Mouse (Mus musculus): ENCODE data around the gene Mark1. TPM values are rescaled to one million over a fixed set of nuclear protein-coding genes. Genes with fewer than 3 reads are reported as not detected.

The Mark1 gene
- polyA plus RNA-seq, 1 experiment = 2.2 TPM

GRCm38 (mm10) chr1:184935980-184936379 is 63.4 kb downstream of the Mark1 start:
- H3K36me3 ChIP-seq (ENCODE audit: control insufficient read depth, insufficient read depth, low read length) = no peaks in the 10 kb centered on the region
- no peak overlapping the region for H3K4me3 ChIP-seq (ENCODE audit: insufficient read depth, low read depth, low read length)
- 77% methylated on average over 5 of the region's 5 CpGs for WGBS
- TF ChIP-seq POLR2A (IDR thresholded peaks at IDR 0.05; ENCODE audit: low read depth, low read length) (no peak), CTCF (conservative IDR thresholded peaks at IDR 0.05; ENCODE audit: insufficient read depth, insufficient read length, low read depth, low read length) (no peak)
- no peak for DNase-seq
- no peak overlapping the region for H3K27ac ChIP-seq (ENCODE audit: insufficient read depth, low read depth, low read length)
- no peaks in the 10 kb centered on the region for H3K4me1 ChIP-seq (ENCODE audit: control insufficient read depth, insufficient read depth, low read length)
- H3K27me3 ChIP-seq (replicated peaks; ENCODE audit: control insufficient read depth, insufficient read depth, low read length) = no peaks in the 10 kb centered on the region

- no peak for DNase-seq
- Histone ChIP-seq H3K27me3 (replicated peaks; ENCODE audit: control insufficient read depth, insufficient read depth, low read length) (no peaks in the 10 kb centered on the region), H3K27ac (ENCODE audit: insufficient read depth, low read depth, low read length) (no peak overlapping the region), H3K4me1 (ENCODE audit: control insufficient read depth, insufficient read depth, low read length) (no peaks in the 10 kb centered on the region), H3K4me3 (ENCODE audit: insufficient read depth, low read depth, low read length) (no peak overlapping the region), H3K36me3 (ENCODE audit: control insufficient read depth, insufficient read depth, low read length) (no peaks in the 10 kb centered on the region)
- TF ChIP-seq CTCF (conservative IDR thresholded peaks at IDR 0.05; ENCODE audit: insufficient read depth, insufficient read length, low read depth, low read length) = no peak
- no peak for TF ChIP-seq POLR2A (IDR thresholded peaks at IDR 0.05; ENCODE audit: low read depth, low read length)
- 65% methylated on average over 6 of the region's 6 CpGs for WGBS
Measured at GRCm38 (mm10) chr1:184935490-184935889, 63.9 kb downstream of the Mark1 start.

GRCm38 (mm10) chr1:184931097-184931496 is 68.3 kb downstream of the Mark1 start:
- Histone ChIP-seq H3K27me3 (replicated peaks; ENCODE audit: control insufficient read depth, insufficient read depth, low read length) (no peaks in the 10 kb centered on the region), H3K4me1 (ENCODE audit: control insufficient read depth, insufficient read depth, low read length) (no peaks in the 10 kb centered on the region), H3K4me3 (ENCODE audit: insufficient read depth, low read depth, low read length) (no peak overlapping the region), H3K27ac (ENCODE audit: insufficient read depth, low read depth, low read length) (no peak overlapping the region), H3K36me3 (ENCODE audit: control insufficient read depth, insufficient read depth, low read length) (no peaks in the 10 kb centered on the region)
- TF ChIP-seq POLR2A (IDR thresholded peaks at IDR 0.05; ENCODE audit: low read depth, low read length) = no peak
- TF ChIP-seq CTCF (conservative IDR thresholded peaks at IDR 0.05; ENCODE audit: insufficient read depth, insufficient read length, low read depth, low read length) = no peak
- DNase-seq = no peak
- WGBS = 84% methylated on average over 6 of the region's 6 CpGs

DNA sequence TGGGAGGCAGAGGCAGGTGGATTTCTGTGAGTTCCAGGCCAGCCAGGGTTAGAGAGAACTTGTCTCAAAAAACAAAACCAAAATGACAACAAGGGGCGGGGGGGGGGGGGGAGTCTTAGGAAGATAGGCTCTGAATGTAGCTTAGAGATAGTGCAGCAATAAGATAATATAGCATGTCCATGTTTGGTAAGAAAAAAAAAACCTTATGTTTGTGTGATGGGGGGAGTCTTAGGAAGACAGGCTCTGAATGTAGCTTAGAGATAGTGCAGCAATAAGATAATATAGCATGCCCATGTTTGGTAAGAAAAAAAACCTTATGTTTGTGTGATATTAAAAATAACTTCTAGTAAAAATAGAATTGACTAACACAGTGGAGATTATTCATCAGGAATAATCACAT is 71.0 kb downstream of the Mark1 start:
- DNase-seq = no peak
- TF ChIP-seq POLR2A (IDR thresholded peaks at IDR 0.05; ENCODE audit: low read depth, low read length) (no peak), CTCF (conservative IDR thresholded peaks at IDR 0.05; ENCODE audit: insufficient read depth, insufficient read length, low read depth, low read length) (no peak)
- Histone ChIP-seq H3K27me3 (replicated peaks; ENCODE audit: control insufficient read depth, insufficient read depth, low read length) (no peaks in the 10 kb centered on the region), H3K27ac (ENCODE audit: insufficient read depth, low read depth, low read length) (no peak overlapping the region), H3K4me3 (ENCODE audit: insufficient read depth, low read depth, low read length) (no peak overlapping the region), H3K36me3 (ENCODE audit: control insufficient read depth, insufficient read depth, low read length) (no peaks in the 10 kb centered on the region), H3K4me1 (ENCODE audit: control insufficient read depth, insufficient read depth, low read length) (no peaks in the 10 kb centered on the region)
- 88% methylated on average over 1 of the region's 1 CpGs for WGBS

DNA sequence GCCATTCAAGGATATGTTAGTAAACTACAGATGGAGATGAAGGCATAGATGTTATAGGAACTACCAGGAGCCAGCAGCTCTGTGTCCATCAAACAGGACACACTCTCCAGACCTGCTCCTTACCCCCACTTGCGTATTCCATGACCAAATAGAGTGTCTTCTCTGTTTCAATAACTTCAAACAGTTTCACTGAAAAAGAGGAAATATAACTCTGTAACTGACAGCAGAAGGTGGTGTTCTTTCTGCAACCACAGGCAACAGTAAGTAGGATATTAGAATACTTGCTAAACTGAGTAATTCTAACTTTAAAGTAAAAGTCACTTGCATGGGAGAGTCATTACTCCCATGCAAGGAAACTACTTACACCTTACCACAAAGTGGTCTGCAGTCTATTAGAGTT is 71.5 kb downstream of the Mark1 start:
- Histone ChIP-seq H3K4me1 (ENCODE audit: control insufficient read depth, insufficient read depth, low read length) (no peaks in the 10 kb centered on the region), H3K36me3 (ENCODE audit: control insufficient read depth, insufficient read depth, low read length) (no peaks in the 10 kb centered on the region), H3K4me3 (ENCODE audit: insufficient read depth, low read depth, low read length) (no peak overlapping the region), H3K27ac (ENCODE audit: insufficient read depth, low read depth, low read length) (no peak overlapping the region), H3K27me3 (replicated peaks; ENCODE audit: control insufficient read depth, insufficient read depth, low read length) (no peaks in the 10 kb centered on the region)
- no peak for DNase-seq
- TF ChIP-seq POLR2A (IDR thresholded peaks at IDR 0.05; ENCODE audit: low read depth, low read length) = no peak
- no peak for TF ChIP-seq CTCF (conservative IDR thresholded peaks at IDR 0.05; ENCODE audit: insufficient read depth, insufficient read length, low read depth, low read length)
- WGBS = 93% methylated on average over 1 of the region's 1 CpGs

- Histone ChIP-seq H3K4me3 (ENCODE audit: insufficient read depth, low read depth, low read length) (no peak overlapping the region), H3K4me1 (ENCODE audit: control insufficient read depth, insufficient read depth, low read length) (no peaks in the 10 kb centered on the region), H3K27me3 (replicated peaks; ENCODE audit: control insufficient read depth, insufficient read depth, low read length) (no peaks in the 10 kb centered on the region), H3K27ac (ENCODE audit: insufficient read depth, low read depth, low read length) (no peak overlapping the region), H3K36me3 (ENCODE audit: control insufficient read depth, insufficient read depth, low read length) (no peaks in the 10 kb centered on the region)
- TF ChIP-seq CTCF (conservative IDR thresholded peaks at IDR 0.05; ENCODE audit: insufficient read depth, insufficient read length, low read depth, low read length) = no peak
- TF ChIP-seq POLR2A (IDR thresholded peaks at IDR 0.05; ENCODE audit: low read depth, low read length) = no peak
- 84% methylated on average over 13 of the region's 13 CpGs for WGBS
- DNase-seq = no peak
Measured at GRCm38 (mm10) chr1:184922824-184923223, 76.5 kb downstream of the Mark1 start.

- no peaks in the 10 kb centered on the region for H3K36me3 ChIP-seq (ENCODE audit: control insufficient read depth, insufficient read depth, low read length)
- H3K4me1 ChIP-seq (ENCODE audit: control insufficient read depth, insufficient read depth, low read length) = no peaks in the 10 kb centered on the region
- H3K27ac ChIP-seq (ENCODE audit: insufficient read depth, low read depth, low read length) = no peak overlapping the region
- H3K4me3 ChIP-seq (ENCODE audit: insufficient read depth, low read depth, low read length) = no peak overlapping the region
- no peaks in the 10 kb centered on the region for H3K27me3 ChIP-seq (replicated peaks; ENCODE audit: control insufficient read depth, insufficient read depth, low read length)
- WGBS = 84% methylated on average over 5 of the region's 5 CpGs
- TF ChIP-seq CTCF (conservative IDR thresholded peaks at IDR 0.05; ENCODE audit: insufficient read depth, insufficient read length, low read depth, low read length) = no peak
- no peak for TF ChIP-seq POLR2A (IDR thresholded peaks at IDR 0.05; ENCODE audit: low read depth, low read length)
- DNase-seq = no peak
Measured at GRCm38 (mm10) chr1:184920057-184920456, 79.3 kb downstream of the Mark1 start.
